Mouse (Mus musculus) sigmoid colon, adult 10 weeks (tissue): ENCODE data around the gene Pcmt1. TPM values are rescaled to one million over a fixed set of nuclear protein-coding genes. Genes with fewer than 3 reads are reported as not detected.

ENCODE experiments used
- polyA plus RNA-seq: library from polyadenylated mRNA; stranded (reverse); fragments of 350-450 nt; fragmentation: Illumina TruSeq; extraction: RNeasy Lipid Tissue Mini Kit (QIAGEN cat#74804); gene quantifications from one replicate; pipeline ENCODE4 v1.2.3, GENCODE M21; 2014; ENCODE audit warnings: low read depth, low replicate concordance

Gene Pcmt1
- polyA plus RNA-seq: 71.5 TPM

GRCm38 (mm10) chr10:7680731-7681301 lies at the start of gene Pcmt1, which contains the start of gene Lats1:
Gene Pcmt1, minus strand, starts transcription at chr10:7681136.
Gene Lats1, plus strand, starts transcription at chr10:7681214.

GRCm38 (mm10) chr10:7725751-7726500 lies 45.0 kb upstream of the Pcmt1 start, which contains the start of gene Katna1:
Gene Katna1, plus strand, starts transcription at chr10:7726000.

GRCm38 (mm10) chr10:7667342-7667802 lies 13.6 kb downstream of the Pcmt1 start, which contains the start of gene Nup43:
Gene Nup43, plus strand, starts transcription at chr10:7667503.

GRCm38 (mm10) chr10:7589592-7590233 lies 91.2 kb downstream of the Pcmt1 start, which contains the start of gene Lrp11:
Gene Lrp11, plus strand, starts transcription at chr10:7589800.

Other genes starting within 250 kb of the Pcmt1 start
- gene Ulbp1, start 207.5 kb downstream of the Pcmt1 start, polyA plus RNA-seq: 6.9 TPM
- 5.5 TPM for gene Lrp11, start 91.3 kb downstream of the Pcmt1 start, polyA plus RNA-seq
- 10.0 TPM for gene Nup43, start 13.6 kb downstream of the Pcmt1 start, polyA plus RNA-seq
- gene Lats1, start 78 bp upstream of the Pcmt1 start, polyA plus RNA-seq: 72.5 TPM
- 64.9 TPM for gene Katna1, start 44.9 kb upstream of the Pcmt1 start, polyA plus RNA-seq
- 506 TPM for gene Ginm1, start 111.7 kb upstream of the Pcmt1 start, polyA plus RNA-seq
- gene Ppil4, start 111.8 kb upstream of the Pcmt1 start, polyA plus RNA-seq: 94.2 TPM
- gene Zc3h12d, start 151.3 kb upstream of the Pcmt1 start, polyA plus RNA-seq: 12.3 TPM